Mouse (Mus musculus): ENCODE results near the gene Ccdc194.
"Not testable (repeated sequence)": the region's sequence is repeated elsewhere in the genome, so short reads cannot be mapped to it uniquely, and the experiment has no call there.

Ccdc194 gene

DNA sequence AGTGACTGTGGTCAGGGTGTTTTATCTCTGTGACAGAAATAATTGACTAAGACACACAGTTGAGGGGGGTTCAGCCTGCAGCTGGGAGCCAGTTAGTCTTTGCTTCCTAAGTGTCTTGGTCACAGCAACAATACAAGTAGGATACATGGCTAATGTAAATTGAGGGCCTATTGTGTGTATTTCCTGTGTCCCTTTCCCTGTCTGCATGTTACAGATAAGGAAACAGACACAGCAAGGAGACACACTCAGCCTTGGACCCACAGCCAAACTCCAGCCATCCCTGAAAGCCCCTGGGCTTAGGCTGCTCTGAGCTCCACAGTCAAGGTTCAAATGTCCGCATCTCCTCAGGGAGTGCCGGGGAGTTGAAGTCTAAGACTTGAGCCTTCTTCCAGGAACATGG lies 29.1 kb upstream of the Ccdc194 start:
- in situ Hi-C loops (cut with MboI, MseI), result no loop called here

DNA sequence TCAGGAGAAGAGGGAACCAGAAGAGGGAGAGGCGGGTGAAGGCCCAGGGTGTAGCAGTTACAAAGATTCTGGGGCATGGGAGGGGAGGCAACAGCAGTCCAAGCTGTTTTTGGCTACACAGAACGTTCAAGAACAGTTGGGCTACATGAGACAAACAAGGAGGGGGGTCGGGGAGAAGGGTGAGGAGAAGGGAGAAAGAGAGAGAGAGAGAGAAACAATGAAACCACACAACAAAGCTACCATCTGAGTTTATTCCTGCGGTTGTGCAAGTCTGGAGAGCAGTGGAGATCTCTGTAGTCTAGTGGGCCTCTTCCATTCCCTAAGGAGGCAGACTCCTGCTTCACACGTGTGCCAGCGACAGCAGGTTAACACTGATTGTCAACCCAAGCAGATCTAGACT lies 28.5 kb upstream of the Ccdc194 start:
- in situ Hi-C loops (cut with MboI, MseI), result no loop called here

DNA sequence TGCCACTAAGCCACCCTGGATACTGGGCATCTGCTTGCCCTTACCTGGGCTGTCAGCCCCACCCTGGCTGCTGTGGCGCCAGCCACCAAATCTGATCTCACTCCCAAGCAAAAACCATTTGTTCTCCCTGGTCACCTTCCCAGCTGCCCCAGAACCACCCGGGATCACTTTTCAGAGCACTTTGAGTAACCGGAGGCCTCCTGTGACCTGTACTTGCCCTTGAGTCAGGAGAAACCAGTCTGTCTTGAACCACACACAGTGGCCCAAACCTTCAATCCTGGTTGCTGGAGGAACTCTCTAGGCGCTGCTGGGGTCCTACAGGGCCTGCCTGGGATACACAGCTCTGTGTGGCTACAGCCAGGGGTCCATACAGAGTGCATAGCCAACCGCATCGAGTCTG lies 27.3 kb upstream of the Ccdc194 start:
- in situ Hi-C loops (cut with MboI, MseI), result no loop called here

DNA sequence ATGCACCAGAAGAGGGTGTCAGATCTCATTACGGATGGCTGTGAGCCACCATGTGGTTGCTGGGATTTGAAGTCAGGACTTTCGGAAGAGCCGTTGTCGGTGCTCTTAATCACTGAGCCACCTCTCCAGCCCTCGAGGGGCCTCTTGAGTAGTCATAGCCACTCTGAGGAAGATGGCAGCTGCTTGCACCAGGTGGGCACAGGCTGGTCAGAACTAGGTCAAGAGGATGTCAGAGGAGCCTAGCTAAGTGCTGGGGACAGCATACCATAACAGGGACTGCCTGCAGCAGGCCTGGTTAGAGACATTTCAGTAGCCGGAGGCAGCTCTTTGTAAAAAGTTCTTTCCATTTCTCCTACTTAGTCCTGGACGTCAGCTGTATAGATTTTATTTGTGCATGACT lies 25.2 kb upstream of the Ccdc194 start:
- in situ Hi-C loops (cut with MboI, MseI), result no loop called here

DNA sequence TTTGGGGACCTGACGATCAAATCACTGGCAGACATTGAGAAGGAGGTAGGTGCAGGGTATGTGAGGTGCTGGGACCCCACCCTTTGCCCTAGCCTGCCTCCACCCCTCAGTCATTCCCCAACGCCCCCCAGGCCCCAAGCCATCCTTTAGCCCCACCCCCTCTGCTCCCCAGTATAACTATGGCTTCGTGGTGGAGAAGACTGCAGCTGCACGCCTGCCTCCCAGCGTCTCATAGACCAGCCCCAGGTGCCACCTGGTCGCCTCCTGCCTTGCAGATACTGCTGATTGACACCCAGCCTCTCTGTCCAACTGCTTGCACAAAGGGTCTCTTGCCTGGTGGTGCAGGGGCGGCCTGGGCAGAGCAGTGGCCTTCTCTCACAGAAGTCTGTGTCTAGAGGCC lies 22.1 kb upstream of the Ccdc194 start:
- in situ Hi-C loops (cut with MboI, MseI), result no loop called here

DNA sequence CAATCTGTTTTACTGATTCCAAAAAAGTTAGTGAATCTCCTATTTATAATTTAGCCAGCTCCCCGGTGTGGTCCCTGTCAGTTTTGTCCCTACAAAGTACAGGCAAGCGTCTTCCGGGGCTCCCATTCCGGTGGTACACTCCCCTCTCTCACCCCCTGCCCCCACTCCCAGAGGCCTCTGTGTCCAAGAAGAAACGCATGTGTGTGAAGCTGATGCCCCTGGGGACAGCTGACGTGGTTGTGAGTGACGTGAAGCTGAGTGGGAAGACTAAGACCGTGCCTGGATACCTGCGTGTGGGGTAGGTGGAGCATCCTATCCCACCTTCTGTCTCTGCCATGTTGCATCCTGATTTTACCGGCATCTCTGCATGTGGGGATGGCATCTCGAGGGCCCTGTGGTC lies 19.5 kb upstream of the Ccdc194 start:
- in situ Hi-C loops (cut with MboI, MseI), result no loop called here

DNA sequence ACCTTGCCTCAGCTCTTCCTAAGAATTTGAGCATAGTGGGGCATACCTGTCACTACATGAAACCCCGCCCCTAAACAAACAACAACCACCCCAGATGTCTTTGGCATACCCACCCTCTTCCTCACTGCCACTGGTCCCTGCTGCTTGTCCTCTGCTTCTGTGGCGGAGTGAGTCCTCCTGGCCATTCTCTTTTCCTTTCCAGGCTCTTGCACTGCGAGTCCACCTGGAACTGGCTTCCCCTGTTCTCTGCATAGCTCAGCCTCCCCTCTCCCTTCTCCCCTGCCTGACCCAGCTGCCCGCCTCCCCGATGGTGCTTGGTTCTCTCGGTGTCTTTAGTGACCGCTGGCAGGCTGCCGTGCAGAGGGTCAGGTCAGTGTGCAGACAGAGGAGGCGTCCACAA lies 18.2 kb upstream of the Ccdc194 start:
- in situ Hi-C loops (cut with MboI, MseI), result no loop called here

DNA sequence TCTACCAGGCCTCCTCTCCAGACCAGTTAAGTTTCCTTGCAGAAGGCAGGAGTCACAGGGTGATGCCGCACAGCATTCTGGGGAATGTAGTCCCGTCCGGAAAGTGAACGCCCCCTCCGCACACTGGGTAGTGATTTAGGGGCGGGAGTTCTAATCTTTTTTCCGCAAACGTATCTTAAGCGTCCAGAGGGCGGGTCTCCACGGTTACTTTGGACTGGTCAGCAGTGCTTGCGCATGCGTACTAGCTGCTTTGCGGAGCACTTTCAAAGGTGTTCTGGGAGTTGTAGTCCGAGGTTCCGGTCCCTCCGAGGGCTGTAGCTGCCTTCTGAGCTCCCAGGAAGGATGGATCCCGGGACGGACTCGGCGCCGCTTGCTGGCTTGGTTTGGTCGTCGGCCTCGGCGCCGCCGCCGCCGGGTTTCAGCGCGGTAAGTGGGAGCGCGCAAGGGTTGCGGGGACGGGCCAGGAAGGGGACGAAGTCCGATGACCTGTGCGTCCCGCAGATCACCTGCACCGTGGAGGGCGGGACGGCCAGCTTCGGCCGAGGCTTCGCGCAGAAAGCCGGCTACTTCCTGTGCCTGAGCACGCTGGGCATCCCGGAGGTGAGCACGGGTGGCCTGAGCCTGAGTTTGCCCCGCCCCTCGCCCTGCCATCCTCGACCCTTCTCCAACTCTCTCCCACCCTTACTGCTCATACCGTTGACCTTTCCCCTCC lies 17.3 kb upstream of the Ccdc194 start, which contains the start of gene Mvb12a:
Gene Mvb12a (plus strand): TSS at position 291 of the 712 bp plus-strand sequence.
- in situ Hi-C loops (cut with MboI, MseI), result no loop called here

DNA sequence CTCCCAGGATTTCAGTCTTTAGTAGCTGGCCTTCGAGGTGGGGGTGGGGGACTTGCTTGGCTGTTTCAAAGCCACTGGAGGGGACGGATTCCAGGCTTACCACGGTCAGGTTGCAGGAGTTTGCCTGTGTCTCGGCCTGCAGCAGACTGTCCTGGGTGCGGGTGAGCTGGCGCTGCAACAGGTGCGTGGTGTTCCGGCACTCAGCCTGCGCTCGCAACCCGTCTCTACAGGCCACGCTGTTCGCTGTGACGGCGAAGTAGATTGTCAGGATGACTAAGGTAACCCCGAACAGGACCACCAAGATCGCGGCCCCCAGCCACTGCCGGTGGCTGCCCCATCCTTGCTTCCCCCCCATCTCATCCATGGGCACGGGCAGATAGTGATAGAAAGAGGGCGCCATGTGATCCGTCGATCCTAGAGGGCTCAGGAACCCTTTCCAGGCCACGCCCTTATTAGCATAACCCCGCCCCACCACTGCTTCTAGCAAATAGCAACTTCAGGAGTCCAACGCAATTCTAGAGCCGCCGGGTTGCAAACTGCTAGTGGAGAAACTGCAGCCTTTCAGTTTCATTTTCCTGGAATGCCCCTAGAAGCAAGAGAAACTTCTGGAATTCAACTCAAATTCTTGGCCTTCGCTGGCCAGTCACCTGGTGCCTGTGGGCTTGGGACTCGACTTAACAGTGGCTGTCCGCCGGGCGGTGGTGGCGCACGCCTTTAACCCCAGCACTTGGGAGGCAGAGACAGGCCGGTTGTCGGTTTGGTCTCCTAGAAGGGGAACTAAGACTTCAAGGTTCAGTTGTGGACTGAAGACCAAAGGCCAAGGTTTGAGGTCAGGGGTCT lies 11.7 kb upstream of the Ccdc194 start, which contains the start of gene Bst2:
Gene Bst2 (minus strand): TSS at position 429 of the 840 bp plus-strand sequence.
- in situ Hi-C loops (cut with MboI, MseI), result loop anchor here (5.0 to 10.0 kb wide), 2 partner anchors 50 to 1912 kb away; partner anchors contain the start of genes Ano8, Gtpbp3 and Zfp868

DNA sequence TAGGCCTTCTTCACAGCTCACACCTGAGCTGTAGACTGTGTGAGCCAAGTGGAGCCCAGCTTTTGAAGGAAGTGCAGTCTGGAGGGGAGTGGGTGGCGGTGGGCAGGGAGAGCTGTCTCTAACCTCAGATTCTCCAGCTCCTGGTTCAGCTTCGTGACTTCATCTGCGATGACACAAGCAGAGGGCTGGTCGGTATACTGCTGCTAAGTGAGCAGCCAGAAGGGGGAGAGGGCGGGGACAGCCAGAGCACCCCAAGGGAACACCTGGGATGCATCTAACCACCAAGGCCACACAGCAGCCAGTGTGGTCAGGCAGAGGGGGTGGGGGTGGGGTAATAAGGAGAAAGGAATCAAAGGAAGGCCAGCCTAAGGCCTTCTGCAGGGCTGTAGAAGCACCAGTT lies 10.2 kb upstream of the Ccdc194 start:
- in situ Hi-C loops (cut with MboI, MseI), result loop anchor here (5.0 to 10.0 kb wide), 2 partner anchors 48 to 1911 kb away; partner anchors contain the start of genes Ano8, Gtpbp3 and Zfp868

DNA sequence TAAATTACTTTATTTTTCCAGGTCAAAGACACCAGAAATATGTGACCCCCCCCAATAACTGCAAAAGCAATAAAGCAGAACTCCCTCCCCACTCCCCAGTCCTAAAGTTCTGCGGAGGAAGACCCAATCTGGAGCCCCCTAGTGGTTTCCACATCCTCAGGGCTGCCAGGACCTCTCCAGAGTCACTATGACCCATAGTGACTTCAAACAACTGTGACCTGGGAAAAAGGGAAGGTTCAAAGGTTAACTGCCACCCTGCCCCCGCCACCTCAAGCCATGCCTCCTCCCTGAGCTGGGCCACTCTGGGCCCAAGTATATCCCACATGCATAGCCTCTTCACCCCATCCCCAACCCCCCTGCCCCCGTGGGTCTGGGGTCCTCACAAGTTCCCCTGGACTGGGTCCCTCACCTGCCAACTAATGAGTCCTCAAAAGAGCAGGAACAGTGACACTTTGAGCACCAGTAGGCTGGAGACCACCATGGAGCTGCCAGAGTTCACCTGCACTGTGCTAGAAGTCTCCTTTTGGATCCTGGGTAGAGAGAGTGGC lies 8.8 kb upstream of the Ccdc194 start:
- in situ Hi-C loops (cut with MboI, MseI), result loop anchor here (10.0 kb wide), 1 partner anchor 1910 kb away; the partner anchor contains the start of gene Zfp868

DNA sequence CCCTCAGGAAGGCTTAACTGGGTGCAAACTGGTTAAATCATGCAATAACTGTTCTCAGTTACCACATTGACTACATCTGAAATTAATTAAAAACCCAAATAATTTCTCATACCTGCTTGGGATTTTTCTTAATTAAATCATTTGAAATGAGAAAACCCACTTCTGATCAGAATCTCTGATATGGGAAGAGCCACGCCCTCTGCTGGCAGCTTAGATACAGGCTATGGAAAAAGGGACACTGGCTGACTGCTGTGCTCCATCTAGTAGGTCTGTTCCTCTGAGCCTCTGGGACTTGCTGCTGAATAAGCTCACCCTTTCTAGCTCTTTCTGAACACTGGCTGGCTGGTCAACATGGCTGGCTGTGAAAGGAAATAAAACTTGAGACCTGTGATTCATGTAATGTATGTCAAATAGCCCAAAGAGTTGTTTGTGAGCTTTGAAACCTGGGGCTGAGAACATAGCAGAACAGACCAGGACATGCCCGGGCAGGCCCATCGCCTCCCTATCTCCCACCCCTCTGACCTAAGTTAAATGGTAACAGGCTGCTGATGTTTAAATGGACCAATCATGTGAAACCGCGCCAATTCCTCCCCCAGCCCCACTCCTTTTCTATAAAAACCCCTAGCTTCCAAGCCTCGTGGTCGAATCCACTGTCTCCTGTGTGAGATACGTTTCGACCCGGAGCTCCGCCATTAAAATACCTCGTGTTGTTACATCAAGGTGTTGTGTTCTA lies 5.4 kb upstream of the Ccdc194 start:
- in situ Hi-C loops (cut with MboI, MseI), result loop anchor here (10.0 kb wide), 1 partner anchor 1906 kb away; the partner anchor contains the start of gene Zfp868

DNA sequence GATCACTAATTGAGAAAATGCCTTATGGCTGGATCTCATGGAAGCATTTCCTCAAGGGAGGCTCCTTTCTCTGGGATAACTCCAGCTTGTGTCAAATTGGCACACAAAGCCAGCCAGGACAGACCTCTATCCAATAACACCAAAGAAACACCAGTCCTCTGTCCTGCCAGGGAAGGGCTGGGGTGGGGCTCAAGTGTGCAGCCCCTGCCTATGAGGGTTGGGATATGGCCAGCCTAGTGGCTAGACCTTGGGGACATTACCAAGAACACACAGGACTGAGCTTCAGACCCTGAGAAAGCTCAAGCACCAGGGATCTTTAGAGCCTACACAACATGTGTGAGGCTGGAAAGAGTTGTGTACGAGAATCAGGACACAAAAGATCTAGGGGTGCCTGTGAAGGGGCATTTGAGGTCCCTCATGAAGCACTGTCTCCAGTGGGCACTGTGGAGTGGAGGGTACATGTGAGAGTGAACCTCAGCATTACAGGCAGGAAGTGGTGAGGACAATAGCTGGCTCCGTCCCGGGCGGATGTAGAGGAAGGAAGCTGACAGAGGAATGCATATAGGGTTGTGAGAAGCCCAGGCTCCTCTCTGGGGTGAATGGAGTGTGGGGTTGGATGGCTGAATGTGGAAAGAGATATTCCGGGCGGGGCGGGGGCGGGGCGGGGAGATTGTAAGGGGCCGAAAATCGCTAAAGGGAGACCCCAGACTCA lies 3.0 kb upstream of the Ccdc194 start:
- in situ Hi-C loops (cut with MboI, MseI), result no loop called here

DNA sequence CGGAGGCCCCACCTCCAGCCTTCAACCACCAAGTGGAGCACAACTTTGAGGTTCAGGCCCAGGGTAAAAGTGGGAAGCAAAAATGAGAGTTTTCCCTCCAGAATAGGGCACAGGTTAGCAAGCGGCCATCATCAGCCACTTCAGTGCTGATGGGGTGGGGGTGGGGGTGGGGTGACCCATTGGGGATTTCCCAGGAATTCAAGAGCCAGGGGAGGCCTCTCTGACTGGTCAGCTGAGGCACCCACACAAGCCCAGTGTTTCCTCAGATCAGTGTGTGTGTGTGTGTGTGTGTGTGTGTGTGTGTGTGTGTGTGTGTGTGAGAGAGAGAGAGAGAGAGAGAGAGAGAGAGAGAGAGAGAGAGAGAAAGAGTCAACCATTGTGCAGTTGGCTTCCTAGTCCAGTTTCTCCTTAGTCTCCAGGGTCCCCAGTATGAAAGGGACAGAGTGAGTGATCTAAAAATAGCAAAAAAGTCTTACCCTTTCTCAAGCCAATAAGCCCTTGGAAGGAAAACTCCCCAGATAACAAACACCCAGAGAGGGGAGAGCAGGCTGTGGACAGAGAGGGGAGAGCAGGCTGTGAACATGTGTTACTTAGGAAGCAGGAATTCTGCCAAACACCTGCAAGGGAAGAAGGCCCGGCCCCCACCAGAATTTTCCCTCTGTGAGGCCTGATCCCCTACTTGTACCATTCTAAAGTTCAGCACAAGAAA lies 1.8 kb upstream of the Ccdc194 start:
- in situ Hi-C loops (cut with MboI, MseI), result no loop called here

DNA sequence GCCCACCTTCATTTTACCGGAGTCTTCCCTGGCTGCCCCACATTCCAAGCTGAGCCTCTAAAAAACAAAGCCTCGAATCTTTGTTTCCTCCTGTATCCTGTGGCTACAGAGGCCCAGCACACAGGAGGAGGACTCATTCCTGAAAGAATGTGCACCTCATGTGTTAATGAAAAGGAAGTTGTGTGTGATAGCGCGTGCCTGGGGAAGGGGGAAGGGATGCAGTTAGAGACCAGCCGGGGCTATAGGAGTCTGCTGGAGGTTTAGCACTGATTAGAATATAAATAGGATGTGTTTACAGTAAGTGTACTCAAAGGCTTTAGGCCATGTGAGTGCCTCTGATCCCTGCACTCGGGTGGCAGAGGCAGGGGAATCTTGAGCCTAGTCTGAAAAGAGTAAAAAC lies 761 bp upstream of the Ccdc194 start:
- in situ Hi-C loops (cut with MboI, MseI), result no loop called here

DNA sequence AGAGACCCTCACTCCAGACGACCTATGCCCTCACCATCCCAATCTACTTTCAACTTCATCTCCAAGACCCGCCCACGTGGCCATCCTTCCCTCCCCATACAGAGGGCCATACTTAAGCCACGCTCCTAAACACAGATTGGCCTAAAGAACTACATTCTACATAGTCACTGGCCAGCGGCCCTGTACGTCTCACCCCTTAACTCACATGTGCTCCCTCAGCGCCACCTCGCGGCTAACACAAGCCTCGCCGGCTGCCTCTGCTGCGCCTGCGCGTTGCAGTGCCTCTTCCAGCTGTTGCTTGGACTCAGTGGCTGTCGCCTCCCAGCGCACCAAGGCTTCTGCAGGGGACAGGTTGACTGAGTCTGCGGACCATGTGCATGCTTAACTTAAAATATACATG lies 3.9 kb downstream of the Ccdc194 start:
- in situ Hi-C loops (cut with MboI, MseI), result loop anchor here (5.0 kb wide), 1 partner anchor 79 kb away; no protein-coding TSS in a partner anchor

DNA sequence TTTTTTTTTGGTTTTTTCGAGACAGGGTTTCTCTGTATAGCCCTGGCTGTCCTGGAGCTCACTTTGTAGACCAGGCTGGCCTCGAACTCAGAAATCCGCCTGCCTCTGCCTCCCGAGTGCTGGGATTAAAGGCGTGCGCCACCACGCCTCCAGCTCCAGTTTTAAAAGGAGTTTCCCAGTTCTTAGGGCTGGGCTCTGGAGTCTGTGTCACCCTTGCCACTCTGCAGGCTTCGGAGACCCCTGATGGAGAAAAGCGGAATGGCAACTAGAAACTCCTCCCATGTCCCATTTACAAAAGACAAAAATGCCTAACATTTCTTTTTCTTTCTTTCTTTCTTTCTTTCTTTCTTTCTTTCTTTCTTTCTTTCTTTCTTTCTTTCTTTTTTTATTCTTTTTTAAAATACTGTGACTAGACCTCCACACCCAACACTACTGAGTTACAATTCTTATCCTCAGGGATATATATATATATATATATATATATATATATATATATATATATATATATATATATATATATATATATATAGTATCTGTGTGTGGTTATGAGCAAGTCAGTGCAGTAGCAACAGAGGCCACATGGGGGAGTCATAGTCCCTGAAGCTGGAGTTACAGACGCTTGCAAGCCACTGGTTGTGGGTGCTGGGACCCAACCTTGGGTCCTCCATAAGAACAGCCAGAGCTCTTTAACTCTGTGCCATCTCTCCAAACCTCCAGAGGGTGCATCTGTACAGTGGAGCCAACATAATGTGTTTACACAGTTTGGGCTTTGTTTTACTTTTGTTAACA lies 6.3 kb downstream of the Ccdc194 start:
- in situ Hi-C loops (cut with MboI, MseI), result not testable (repeated sequence)

DNA sequence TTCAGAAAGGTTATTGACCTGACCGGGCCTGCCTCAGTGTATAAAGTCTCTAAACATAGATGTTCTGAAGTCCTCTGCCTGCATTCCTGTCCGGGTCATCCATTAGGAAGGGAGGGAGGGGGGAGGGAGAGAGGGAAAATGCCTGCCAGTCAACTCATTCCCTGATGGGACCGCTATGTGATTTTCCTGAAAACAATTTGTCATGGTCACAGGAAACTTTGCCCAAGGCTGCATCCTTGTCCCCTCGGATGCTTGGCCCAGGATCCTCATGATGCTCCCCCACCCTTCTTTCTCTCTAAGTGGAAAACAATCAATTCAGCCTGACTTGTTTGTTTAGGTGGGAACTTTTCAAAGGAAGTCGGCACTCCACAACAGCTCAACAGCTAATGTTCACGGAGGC lies 8.7 kb downstream of the Ccdc194 start:
- in situ Hi-C loops (cut with MboI, MseI), result no loop called here

DNA sequence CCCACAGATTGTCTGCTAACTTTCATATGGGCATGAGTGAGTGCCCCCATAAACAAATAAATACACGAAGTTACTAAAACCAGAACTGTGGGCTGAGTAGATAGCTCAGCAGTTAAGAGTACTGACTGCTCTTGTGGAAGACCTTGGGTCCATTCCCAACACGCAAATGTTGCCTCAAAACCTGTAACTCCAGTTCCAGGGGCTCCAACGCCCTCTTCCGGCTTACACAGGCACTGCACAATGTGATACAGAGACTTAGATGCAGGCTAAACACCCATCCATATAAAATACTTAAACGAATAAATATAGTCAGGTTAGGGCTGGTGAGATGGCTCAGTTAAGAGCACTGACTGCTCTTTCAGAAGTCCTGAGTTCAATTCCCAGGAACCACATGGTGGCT lies 10.5 kb downstream of the Ccdc194 start:
- in situ Hi-C loops (cut with MboI, MseI), result no loop called here

Measured in T-helper 2 cell (primary cell).